Mouse (Mus musculus): ENCODE results near the gene Syngr1. TPM values are rescaled to one million over a fixed set of nuclear protein-coding genes. Genes with fewer than 3 reads are reported as not detected.

The Syngr1 gene
- total and polyA plus RNA-seq, 3 experiments, result 105 to 115 TPM; not detected in 1

DNA sequence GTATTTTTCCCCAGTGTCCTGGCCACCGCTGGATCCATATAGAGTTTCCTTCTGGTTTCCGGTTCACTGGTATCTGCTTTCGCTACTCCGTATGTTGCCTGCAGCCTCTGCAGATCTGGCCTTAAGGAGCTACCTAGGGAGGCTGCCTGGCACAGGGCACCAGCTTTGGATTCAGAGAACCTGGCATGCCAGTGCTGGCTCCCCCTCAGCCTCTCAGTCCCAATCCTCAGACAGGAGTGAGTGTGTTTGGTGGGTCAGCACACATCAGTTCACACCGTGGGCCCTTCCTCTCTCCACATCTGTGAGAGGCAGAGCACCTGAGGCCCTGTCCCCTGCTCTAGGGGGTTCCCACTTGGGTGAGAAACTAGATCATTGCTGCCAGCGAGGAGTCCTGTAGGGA is 10.4 kb downstream of the Syngr1 start:
- Histone ChIP-seq H3K27me3 (ENCODE audit: control insufficient read depth in 1 of 2, insufficient read depth in 2 of 2, low read length in 2 of 2) (no peaks in the 10 kb centered on the region), H3K9me3 (replicated peaks; ENCODE audit: insufficient read depth, low read length) (no peaks in the 10 kb centered on the region), H3K4me3 (ENCODE audit: control insufficient read depth in 1 of 2, insufficient read depth in 1 of 2, low read depth in 2 of 2, low read length in 2 of 2) (no peak overlapping the region), H3K27ac (ENCODE audit: control insufficient read depth, low read depth, low read length) (no peak overlapping the region), H3K36me3 (ENCODE audit: control insufficient read depth in 1 of 2, insufficient read depth in 2 of 2, low read length in 2 of 2) (peaks cover 0 to 12% of the 10 kb centered on the region in 2 experiments; a peak in 2 of 4 replicates), H3K9ac (ENCODE audit: control insufficient read depth, low read depth, low read length, poor library complexity, severe bottlenecking) (no peak overlapping the region), H3K4me1 (ENCODE audit: control insufficient read depth in 1 of 2, insufficient read depth in 2 of 2, low read length in 2 of 2) (peaks cover 5 to 19% of the 10 kb centered on the region in 2 experiments; a peak in 3 of 4 replicates), H3K79me2 (ENCODE audit: control insufficient read depth, insufficient read depth, low read length, poor library complexity) (peaks cover 1% of the 10 kb centered on the region; the same call in 1 of the 2 replicates)
- no peak for DNase-seq (ENCODE audit: low read depth, low spot score)
- no peak for TF ChIP-seq MYB (IDR thresholded peaks at IDR 0.05; ENCODE audit: low read depth, low read length)
- no peak for TF ChIP-seq CTCF (IDR thresholded peaks at IDR 0.05 in 2 of 3, conservative IDR thresholded peaks at IDR 0.05 in 1 of 3; ENCODE audit: control insufficient read depth in 1 of 3, insufficient read depth in 1 of 3, low read depth in 2 of 3, low read length in 3 of 3, poor library complexity in 1 of 3, severe bottlenecking in 1 of 3)
- no peak for TF ChIP-seq RCOR1 (IDR thresholded peaks at IDR 0.05; ENCODE audit: low read depth, low read length)
- TF ChIP-seq TAL1 (IDR thresholded peaks at IDR 0.05; ENCODE audit: low read length), result no peak
- no peak for TF ChIP-seq POLR2AphosphoS5 (IDR thresholded peaks at IDR 0.05; ENCODE audit: borderline replicate concordance, low read depth, low read length)
- TF ChIP-seq ELF1 (IDR thresholded peaks at IDR 0.05; ENCODE audit: low read depth, low read length), result no peak

DNA sequence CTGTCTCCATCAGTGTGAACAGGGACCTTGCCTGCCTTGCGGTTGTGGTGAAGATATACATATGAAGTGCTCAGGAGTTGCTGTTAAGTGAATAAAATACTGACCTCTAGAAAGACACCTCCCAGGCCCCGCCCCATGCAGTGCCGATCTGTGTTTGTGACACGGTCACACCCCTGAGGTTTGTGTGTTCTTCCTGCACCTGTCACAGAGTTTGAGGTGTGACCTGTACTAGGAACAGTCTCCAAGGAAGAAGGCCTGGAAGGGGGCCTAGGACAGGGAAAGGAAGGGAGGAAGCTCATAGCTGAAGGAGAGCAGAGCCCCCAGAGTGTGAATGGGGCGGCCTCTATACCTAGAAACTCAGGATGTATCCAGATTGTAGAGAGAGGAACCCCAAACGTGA is 11.4 kb downstream of the Syngr1 start:
- peaks cover 2 to 13% of the 10 kb centered on the region in 2 experiments; a peak in 3 of 4 replicates for H3K4me1 ChIP-seq (ENCODE audit: control insufficient read depth in 1 of 2, insufficient read depth in 2 of 2, low read length in 2 of 2)
- H3K27ac ChIP-seq (ENCODE audit: control insufficient read depth, low read depth, low read length), result no peak overlapping the region
- TF ChIP-seq USF2 (IDR thresholded peaks at IDR 0.05; ENCODE audit: borderline replicate concordance in 1 of 2, insufficient read depth in 1 of 2, low read depth in 1 of 2, low read length in 2 of 2), result no peak
- TF ChIP-seq ZMIZ1 (IDR thresholded peaks at IDR 0.05; ENCODE audit: low read depth, low read length), result no peak
- TF ChIP-seq MAFK (IDR thresholded peaks at IDR 0.05; ENCODE audit: borderline replicate concordance, low read depth, low read length), result no peak
- no peak for TF ChIP-seq MAZ (IDR thresholded peaks at IDR 0.05; ENCODE audit: low read depth, low read length)
- TF ChIP-seq SMC3 (IDR thresholded peaks at IDR 0.05; ENCODE audit: low read depth, low read length), result no peak
- no peak for TF ChIP-seq MXI1 (IDR thresholded peaks at IDR 0.05; ENCODE audit: low read depth, low read length)
- no peak for TF ChIP-seq ZNF384 (IDR thresholded peaks at IDR 0.05; ENCODE audit: low read depth, low read length)
- TF ChIP-seq CHD1 (IDR thresholded peaks at IDR 0.05; ENCODE audit: low read depth, low read length), result no peak
- no peak for TF ChIP-seq CHD2 (IDR thresholded peaks at IDR 0.05; ENCODE audit: low read length)
- no peak for TF ChIP-seq TCF12 (IDR thresholded peaks at IDR 0.05; ENCODE audit: low read depth, low read length)
- no peak for TF ChIP-seq POLR2AphosphoS5 (IDR thresholded peaks at IDR 0.05; ENCODE audit: borderline replicate concordance, low read depth, low read length)
- TF ChIP-seq RAD21 (IDR thresholded peaks at IDR 0.05; ENCODE audit: low read depth, low read length), result no peak
- no peak for TF ChIP-seq EP300 (IDR thresholded peaks at IDR 0.05; ENCODE audit: low read depth in 1 of 2, low read length in 2 of 2)

More for the DNA sequence above, 11.4 kb downstream of the Syngr1 start:
- DNase-seq (ENCODE audit: low read depth, low spot score), result no peak
- Histone ChIP-seq H3K9me3 (replicated peaks; ENCODE audit: insufficient read depth, low read length) (no peaks in the 10 kb centered on the region), H3K79me2 (ENCODE audit: control insufficient read depth, insufficient read depth, low read length, poor library complexity) (no peaks in the 10 kb centered on the region), H3K9ac (ENCODE audit: control insufficient read depth, low read depth, low read length, poor library complexity, severe bottlenecking) (no peak overlapping the region), H3K27me3 (ENCODE audit: control insufficient read depth in 1 of 2, insufficient read depth in 2 of 2, low read length in 2 of 2) (no peaks in the 10 kb centered on the region), H3K4me3 (ENCODE audit: control insufficient read depth in 1 of 2, insufficient read depth in 1 of 2, low read depth in 2 of 2, low read length in 2 of 2) (no peak overlapping the region), H3K36me3 (ENCODE audit: control insufficient read depth in 1 of 2, insufficient read depth in 2 of 2, low read length in 2 of 2) (peaks cover 0 to 8% of the 10 kb centered on the region in 2 experiments; a peak in 2 of 4 replicates)

All from MEL (cell line).